Mouse (Mus musculus): ENCODE measurements around the gene Agfg1. TPM values are rescaled to one million over a fixed set of nuclear protein-coding genes. Genes with fewer than 3 reads are reported as not detected.

The Agfg1 gene
- 34.1 and 38.2 TPM in 2 replicates for total RNA-seq (2012; rRNA removed)
- 10 to 100 TPM in 1 of 2 experiments, not detected in 1; 58.6 TPM for polyA plus RNA-seq (2012; ENCODE audit: insufficient read depth in 1 of 2, insufficient read length in 2 of 2, low read depth in 1 of 2, low replicate concordance in 2 of 2, missing spikeins in 1 of 2)

DNA sequence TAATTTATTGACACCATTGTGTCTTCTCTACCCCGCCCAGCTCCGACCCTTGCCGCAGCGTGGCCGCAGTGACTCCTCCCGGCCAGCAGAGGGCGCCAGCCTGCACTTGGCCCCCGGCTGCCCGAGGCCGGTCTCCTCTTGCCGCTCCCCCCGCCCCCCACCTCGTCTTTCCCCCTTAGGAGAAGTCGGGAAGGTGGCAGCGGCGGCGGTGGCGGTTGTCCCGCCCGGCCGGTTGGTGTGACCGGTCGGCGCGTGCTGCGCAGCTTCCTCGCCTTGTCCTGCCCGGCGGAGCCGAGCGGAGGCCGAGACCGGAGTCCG is at the start of gene Agfg1:
Agfg1 (plus strand) TSS at position 188 of the 318 bp plus-strand sequence.
- peak within 1 kb of the TSS; percentile 90 for H3K9ac ChIP-seq (ENCODE audit: control insufficient read depth, low read depth, low read length, poor library complexity, severe bottlenecking)
- no peaks in the 10 kb centered on the region for H3K27me3 ChIP-seq (ENCODE audit: control insufficient read depth in 1 of 2, insufficient read depth in 2 of 2, low read length in 2 of 2)
- peaks cover 43% of the 10 kb centered on the region for H3K79me2 ChIP-seq (ENCODE audit: control insufficient read depth, insufficient read depth, low read length, poor library complexity)
- H3K36me3 ChIP-seq (ENCODE audit: control insufficient read depth in 1 of 2, insufficient read depth in 2 of 2, low read length in 2 of 2): peaks cover 2 to 23% of the 10 kb centered on the region in 2 experiments; a peak in 3 of 4 replicates
- peak within 1 kb of the TSS; percentile 22; the same call in 1 of the 2 replicates for H3K27ac ChIP-seq (ENCODE audit: control insufficient read depth, low read depth, low read length)
- H3K9me3 ChIP-seq (replicated peaks; ENCODE audit: insufficient read depth, low read length): no peaks in the 10 kb centered on the region
- peak within 1 kb of the TSS; percentile 69 to 97 for H3K4me3 ChIP-seq (ENCODE audit: control insufficient read depth in 1 of 2, insufficient read depth in 1 of 2, low read depth in 2 of 2, low read length in 2 of 2)
- peaks cover 6 to 25% of the 10 kb centered on the region in 2 experiments for H3K4me1 ChIP-seq (ENCODE audit: control insufficient read depth in 1 of 2, insufficient read depth in 2 of 2, low read length in 2 of 2)
- DNase-seq (ENCODE audit: low read depth, low spot score): peak; percentile 94
- TF ChIP-seq MEF2A (IDR thresholded peaks at IDR 0.05; ENCODE audit: extremely low read depth, insufficient replicate concordance, low read depth, low read length, poor library complexity, severe bottlenecking): no peak
- peak; percentile 33; the same call in 1 of the 2 replicates for TF ChIP-seq SMC3 (IDR thresholded peaks at IDR 0.05; ENCODE audit: low read depth, low read length)
- TF ChIP-seq MYC (IDR thresholded peaks at IDR 0.05; ENCODE audit: low read depth, low read length): 0 out of 2 replicates have a peak, but pooled peaks have one; percentile 34
- peak; percentile 18; the same call in 1 of the 2 replicates for TF ChIP-seq ZC3H11A (IDR thresholded peaks at IDR 0.05; ENCODE audit: low read depth, low read length)
- TF ChIP-seq MAFK (IDR thresholded peaks at IDR 0.05; ENCODE audit: borderline replicate concordance, low read depth, low read length): no peak
- no peak for TF ChIP-seq MYB (IDR thresholded peaks at IDR 0.05; ENCODE audit: low read depth, low read length)
- TF ChIP-seq USF2 (IDR thresholded peaks at IDR 0.05; ENCODE audit: borderline replicate concordance in 1 of 2, insufficient read depth in 1 of 2, low read depth in 1 of 2, low read length in 2 of 2): no peak
- TF ChIP-seq POLR2A (IDR thresholded peaks at IDR 0.05; ENCODE audit: control insufficient read depth in 1 of 2, insufficient read depth in 1 of 2, low read depth in 1 of 2, low read length in 2 of 2, poor library complexity in 1 of 2): peak; percentile 75 to 96; a peak in 3 of 4 replicates
- TF ChIP-seq NELFE (IDR thresholded peaks at IDR 0.05; ENCODE audit: low read depth, low read length): peak; percentile 84
- peak; percentile 91; the same call in 1 of the 2 replicates for TF ChIP-seq MAZ (IDR thresholded peaks at IDR 0.05; ENCODE audit: low read depth, low read length)
- no peak for TF ChIP-seq ZNF384 (IDR thresholded peaks at IDR 0.05; ENCODE audit: low read depth, low read length)
- TF ChIP-seq MXI1 (IDR thresholded peaks at IDR 0.05; ENCODE audit: low read depth, low read length): peak; percentile 82
- peak; percentile 64; the same call in 1 of the 2 replicates for TF ChIP-seq TBP (IDR thresholded peaks at IDR 0.05; ENCODE audit: low read depth, low read length)
- TF ChIP-seq TAL1 (IDR thresholded peaks at IDR 0.05; ENCODE audit: low read length): no peak
- TF ChIP-seq RCOR1 (IDR thresholded peaks at IDR 0.05; ENCODE audit: low read depth, low read length): 0 out of 2 replicates have a peak, but pooled peaks have one; percentile 36
- TF ChIP-seq MAX (IDR thresholded peaks at IDR 0.05; ENCODE audit: low read length): peak; percentile 60; the same call in 1 of the 2 replicates
- no peak for TF ChIP-seq UBTF (IDR thresholded peaks at IDR 0.05; ENCODE audit: borderline replicate concordance, insufficient read depth, low read depth, low read length)
- TF ChIP-seq USF1 (IDR thresholded peaks at IDR 0.05; ENCODE audit: low read depth, low read length): no peak
- TF ChIP-seq BHLHE40 (IDR thresholded peaks at IDR 0.05; ENCODE audit: borderline replicate concordance, low read depth, low read length): peak; percentile 49; the same call in 1 of the 2 replicates
- TF ChIP-seq POLR2AphosphoS5 (IDR thresholded peaks at IDR 0.05; ENCODE audit: borderline replicate concordance, low read depth, low read length): no peak
- no peak; the same call in 1 of the 2 replicates for TF ChIP-seq RAD21 (IDR thresholded peaks at IDR 0.05; ENCODE audit: low read depth, low read length)
- TF ChIP-seq HCFC1 (IDR thresholded peaks at IDR 0.05; ENCODE audit: low read depth, low read length): peak; percentile 87
- TF ChIP-seq ZKSCAN1 (IDR thresholded peaks at IDR 0.05; ENCODE audit: low read depth, low read length): no peak
- TF ChIP-seq JUND (IDR thresholded peaks at IDR 0.05; ENCODE audit: low read depth, low read length): no peak
- no peak for TF ChIP-seq CHD2 (IDR thresholded peaks at IDR 0.05; ENCODE audit: low read length)
- TF ChIP-seq TCF12 (IDR thresholded peaks at IDR 0.05; ENCODE audit: low read depth, low read length): peak; percentile 79
- TF ChIP-seq SIN3A (IDR thresholded peaks at IDR 0.05; ENCODE audit: low read length): peak; percentile 81; the same call in 1 of the 2 replicates
- 0 out of 2 replicates have a peak, but pooled peaks have one; percentile 37 for TF ChIP-seq POLR2AphosphoS2 (IDR thresholded peaks at IDR 0.05; ENCODE audit: low read length)
- TF ChIP-seq E2F4 (IDR thresholded peaks at IDR 0.05; ENCODE audit: borderline replicate concordance, low read depth, low read length): no peak
- TF ChIP-seq CHD1 (IDR thresholded peaks at IDR 0.05; ENCODE audit: low read depth, low read length): no peak
- peak; percentile 82; the same call in 1 of the 2 replicates for TF ChIP-seq GABPA (IDR thresholded peaks at IDR 0.05; ENCODE audit: low read depth, low read length)
- no peak for TF ChIP-seq GATA1 (IDR thresholded peaks at IDR 0.05; ENCODE audit: low read depth, low read length)
- peak; percentile 44; the same call in 1 of the 2 replicates for TF ChIP-seq ELF1 (IDR thresholded peaks at IDR 0.05; ENCODE audit: low read depth, low read length)
- 0 out of 4 replicates have a peak, but pooled peaks of 1 of the 2 experiments have one; percentile 10 for TF ChIP-seq EP300 (IDR thresholded peaks at IDR 0.05; ENCODE audit: low read depth in 1 of 2, low read length in 2 of 2)
- no peak for TF ChIP-seq NRF1 (IDR thresholded peaks at IDR 0.05; ENCODE audit: insufficient read depth, low read depth, low read length, poor library complexity, severe bottlenecking)
- peak; percentile 85 to 99 (median 87) for TF ChIP-seq CTCF (IDR thresholded peaks at IDR 0.05 in 2 of 3, conservative IDR thresholded peaks at IDR 0.05 in 1 of 3; ENCODE audit: control insufficient read depth in 1 of 3, insufficient read depth in 1 of 3, low read depth in 2 of 3, low read length in 3 of 3, poor library complexity in 1 of 3, severe bottlenecking in 1 of 3)
